Mouse (Mus musculus): ENCODE measurements around the gene OR5BS1P.
"Not testable (repeated sequence)": the region's sequence is repeated elsewhere in the genome, so short reads cannot be mapped to it uniquely, and the experiment has no call there.

OR5BS1P gene

DNA sequence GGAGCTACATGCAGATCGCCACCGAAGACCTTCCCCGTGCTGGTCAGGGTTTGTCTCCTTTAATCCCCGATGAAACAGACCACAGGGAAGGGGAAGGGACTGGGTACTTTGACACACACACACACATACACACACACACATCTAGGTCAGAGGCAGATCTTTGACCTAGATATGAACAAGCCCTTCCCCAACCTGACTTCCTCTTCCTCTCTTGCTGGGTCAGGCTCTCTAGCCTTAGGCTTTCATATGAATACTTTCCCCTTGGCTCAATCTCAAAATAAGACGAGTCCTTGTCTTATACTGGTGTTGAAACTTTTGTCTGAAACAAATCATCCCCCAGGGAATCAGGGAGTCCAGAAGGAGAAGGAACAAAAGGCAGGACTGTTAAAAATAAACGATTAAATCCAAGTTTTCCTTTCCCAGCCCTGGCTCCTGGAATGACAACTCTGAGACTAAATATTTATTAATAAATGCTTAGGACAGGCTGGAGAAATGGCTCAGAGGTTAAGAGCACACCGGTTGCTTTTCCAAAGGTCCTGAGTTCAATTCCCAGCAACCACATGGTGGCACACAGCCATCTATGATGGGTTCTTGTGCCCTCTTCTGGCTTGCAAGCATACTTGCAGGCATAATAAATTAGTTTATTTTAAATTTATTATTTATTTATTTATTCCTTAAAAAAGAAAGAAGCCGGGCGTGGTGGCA is 36.7 kb downstream of the OR5BS1P start:
- DNase-seq (ENCODE audit: low spot score) = no peak

DNA sequence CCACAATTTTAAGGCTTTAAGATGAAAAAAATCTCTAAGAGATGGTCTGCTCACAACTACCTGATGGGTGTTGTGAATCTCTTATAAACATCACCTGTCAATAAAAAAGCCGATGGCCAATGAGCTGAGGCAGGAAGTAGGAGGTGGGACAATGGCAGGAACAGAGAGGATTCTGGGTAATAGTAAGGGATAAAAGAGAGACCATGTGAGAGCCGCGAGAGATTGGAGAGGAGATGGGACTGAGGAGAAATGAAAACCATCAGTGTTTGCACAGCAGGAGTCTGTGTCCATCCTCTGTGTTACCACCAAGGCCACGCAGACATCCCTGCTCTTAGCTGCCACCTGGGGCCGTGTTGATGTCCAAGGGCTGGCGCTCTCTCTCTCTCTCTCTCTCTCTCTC is 37.6 kb downstream of the OR5BS1P start:
- no peak for DNase-seq (ENCODE audit: low spot score)

DNA sequence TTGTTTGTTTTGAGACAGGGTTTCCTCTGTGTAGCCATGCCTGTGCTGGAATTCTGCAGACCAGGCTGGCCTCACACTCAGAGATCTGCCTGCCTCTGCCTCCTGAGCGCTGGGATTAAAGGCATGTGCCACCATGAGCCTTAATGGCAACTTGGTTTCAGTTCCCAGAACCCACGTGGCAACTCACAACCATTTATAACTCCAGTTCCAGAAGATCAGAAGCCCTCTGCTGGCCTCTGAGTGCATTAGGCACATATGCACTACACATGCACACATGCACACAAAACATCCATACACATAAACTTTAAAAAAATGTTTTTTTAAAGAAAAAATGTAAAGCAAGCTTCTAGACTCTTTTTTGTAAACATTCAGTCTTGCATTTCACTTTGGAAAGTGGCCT is 39.7 kb downstream of the OR5BS1P start:
- no peak for DNase-seq (ENCODE audit: low spot score)

DNA sequence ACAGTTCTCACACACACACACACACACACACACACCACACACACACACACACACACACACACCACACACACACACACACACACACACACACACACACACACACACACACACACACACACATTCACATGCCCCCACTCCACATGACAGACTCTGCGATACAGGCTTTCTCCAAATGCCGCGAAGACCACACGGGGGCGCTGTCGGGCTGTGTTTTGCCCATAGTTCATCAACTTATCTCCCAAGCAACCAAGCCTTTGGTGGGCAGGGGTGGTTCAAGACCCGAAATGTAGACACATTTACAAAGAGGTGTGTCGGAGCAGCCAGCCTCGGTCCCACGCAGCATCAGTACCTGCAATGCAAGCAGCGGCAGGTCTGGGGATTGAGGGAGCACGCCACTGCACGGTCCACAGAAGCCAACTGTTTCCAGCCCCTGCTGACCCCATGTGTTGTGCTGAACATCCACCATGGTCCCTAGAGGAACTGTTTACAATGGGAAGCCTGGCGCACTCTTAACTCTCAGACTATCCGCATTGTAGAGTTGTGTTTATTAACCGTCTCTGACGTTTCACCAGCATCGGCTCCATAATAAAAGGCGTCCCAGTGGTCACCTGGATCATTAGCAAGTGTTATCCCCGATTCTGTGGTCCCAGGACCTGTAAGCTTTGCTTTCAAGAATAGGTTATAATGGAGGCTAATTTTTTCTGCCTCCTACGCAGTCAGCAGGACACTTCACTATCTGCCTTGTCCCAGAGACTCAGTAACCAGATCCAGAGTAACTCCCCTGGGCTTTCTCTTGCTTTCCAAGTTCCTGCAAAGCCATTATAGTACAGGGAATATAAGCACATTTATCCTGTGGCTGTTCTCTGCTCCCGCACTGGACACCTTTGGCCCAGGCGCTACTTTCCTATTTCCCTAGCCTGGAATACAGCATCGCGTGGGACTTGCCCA is 41.0 kb downstream of the OR5BS1P start:
- no peak for DNase-seq (ENCODE audit: low spot score)

DNA sequence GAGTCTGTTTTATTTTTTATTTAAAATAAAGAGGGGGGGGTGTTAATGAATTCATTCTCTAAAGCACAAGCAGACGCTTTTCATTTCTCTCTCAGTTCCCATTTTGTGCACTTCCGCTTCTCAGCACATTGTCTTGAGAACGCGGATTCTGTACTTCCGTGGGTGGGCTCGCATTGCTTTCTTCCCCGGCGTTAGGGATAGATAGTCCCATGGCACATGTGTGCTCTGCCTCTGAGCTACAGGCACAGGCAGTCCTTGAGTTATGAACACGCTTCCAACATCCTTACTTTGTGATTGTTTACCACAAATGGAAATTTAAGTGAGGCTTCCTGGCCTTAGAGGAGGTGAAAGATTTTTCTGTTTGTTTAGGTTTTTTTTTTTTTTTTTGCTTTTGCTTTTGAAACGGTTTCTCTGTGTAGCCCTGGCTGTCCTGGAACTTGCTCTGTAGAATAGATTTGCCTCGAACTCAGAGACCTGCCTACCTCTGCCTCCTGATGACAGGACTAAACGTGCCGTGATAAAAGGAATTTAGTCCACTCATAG is 41.8 kb downstream of the OR5BS1P start:
- no peak for DNase-seq (ENCODE audit: low spot score)

DNA sequence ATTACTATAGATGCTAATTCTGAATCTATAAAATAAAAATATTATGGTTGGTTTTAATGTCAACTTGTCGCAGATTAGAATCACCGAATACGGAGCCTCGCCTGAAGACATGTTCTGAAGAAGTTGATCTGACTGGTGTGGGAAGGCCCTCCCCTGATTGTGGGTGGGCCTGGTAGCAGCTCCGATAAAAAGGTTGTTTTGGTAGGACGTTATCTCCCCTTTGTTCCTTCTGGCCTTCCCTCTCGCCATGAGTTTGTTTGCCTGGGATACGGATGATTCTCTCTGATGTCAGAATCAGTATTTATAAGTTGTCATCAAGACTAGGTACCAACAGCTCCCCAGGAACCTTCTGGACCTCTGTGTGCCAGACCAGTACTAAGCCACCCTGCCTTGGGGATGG is 42.5 kb downstream of the OR5BS1P start:
- DNase-seq (ENCODE audit: low spot score) = no peak

DNA sequence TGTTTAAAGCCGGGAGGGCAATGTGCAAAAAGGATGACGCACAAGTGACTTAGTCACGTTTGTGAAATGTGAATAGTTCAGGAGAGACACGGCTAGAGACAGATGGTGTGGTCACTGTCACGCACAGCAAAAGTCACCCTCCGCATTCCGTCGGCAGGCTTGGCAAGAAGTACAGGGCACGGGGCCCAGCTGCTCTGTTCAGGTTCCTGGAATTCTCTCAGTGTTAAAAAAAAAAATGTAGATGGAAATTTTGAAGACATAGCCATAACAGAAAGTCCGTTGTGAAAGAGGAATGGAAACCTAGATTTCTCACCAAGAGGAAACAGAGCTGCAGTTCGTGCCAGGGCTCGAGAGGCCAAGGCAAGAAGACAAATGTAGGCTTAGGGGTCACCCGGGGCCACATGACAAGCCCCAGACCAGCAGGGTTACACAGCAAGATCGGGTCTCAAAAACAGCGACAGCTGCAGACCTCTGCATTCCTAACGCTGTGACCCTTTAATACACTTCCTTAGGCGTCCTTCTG is 43.2 kb downstream of the OR5BS1P start:
- DNase-seq (ENCODE audit: low spot score) = no peak

DNA sequence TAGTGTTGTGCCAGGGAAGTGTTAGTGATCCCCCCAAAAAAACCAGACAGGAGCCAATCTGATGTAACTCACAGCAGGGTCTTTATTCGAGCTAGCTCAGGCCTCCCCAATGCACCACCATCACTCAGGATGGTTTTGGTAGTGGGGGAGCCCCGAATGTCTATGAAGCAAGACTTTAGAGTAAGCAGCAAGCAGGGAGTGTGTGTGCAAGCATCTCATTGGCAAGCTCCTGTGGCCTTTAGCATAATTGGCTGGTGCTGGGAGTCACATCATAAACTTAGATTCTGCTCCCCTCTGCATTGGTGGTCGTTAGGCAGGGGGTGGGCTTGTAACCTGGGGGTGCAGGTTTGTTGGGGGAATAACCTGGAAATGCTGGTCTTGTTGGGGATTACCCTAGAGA is 44.0 kb downstream of the OR5BS1P start:
- not testable (repeated sequence) for DNase-seq (ENCODE audit: low spot score)

DNA sequence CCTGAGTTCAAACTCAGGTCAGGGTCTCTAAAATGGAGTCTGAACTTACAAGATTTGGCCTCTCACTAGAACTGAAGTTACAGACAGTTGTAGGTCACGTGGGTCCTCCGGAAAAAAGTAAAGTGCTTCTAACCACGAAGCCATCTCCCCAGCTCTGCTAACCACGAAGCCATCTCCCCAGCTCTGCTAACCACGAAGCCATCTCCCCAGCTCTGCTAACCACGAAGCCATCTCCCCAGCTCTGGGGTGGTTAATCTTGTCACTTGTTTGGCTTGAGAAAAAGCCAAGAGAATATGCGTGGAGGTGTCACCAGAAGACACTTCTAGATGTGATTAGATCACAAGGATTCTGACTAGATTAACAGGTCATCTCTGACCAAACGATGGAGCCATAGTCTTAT is 44.5 kb downstream of the OR5BS1P start:
- no peak for DNase-seq (ENCODE audit: low spot score)

DNA sequence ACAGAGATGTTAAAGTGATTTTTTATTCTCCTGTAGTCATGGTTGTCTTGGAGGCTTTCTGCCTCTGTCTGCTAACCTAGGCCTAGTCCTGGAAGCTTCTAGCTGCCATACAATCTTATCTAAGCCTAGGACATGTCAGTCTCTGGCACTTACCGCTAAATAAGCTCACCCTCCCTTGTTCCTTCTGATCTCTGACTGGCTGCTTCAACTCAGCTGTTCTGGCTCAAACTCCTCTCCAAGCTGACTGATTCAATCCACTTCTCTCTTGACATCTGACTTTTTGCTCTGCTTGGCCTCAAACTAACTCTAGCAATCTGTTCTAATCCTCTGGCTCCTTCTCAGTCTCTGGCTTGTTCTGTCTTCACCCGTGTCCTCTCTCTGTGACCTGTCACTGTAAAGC is 45.1 kb downstream of the OR5BS1P start:
- DNase-seq (ENCODE audit: low spot score) = not testable (repeated sequence)

DNA sequence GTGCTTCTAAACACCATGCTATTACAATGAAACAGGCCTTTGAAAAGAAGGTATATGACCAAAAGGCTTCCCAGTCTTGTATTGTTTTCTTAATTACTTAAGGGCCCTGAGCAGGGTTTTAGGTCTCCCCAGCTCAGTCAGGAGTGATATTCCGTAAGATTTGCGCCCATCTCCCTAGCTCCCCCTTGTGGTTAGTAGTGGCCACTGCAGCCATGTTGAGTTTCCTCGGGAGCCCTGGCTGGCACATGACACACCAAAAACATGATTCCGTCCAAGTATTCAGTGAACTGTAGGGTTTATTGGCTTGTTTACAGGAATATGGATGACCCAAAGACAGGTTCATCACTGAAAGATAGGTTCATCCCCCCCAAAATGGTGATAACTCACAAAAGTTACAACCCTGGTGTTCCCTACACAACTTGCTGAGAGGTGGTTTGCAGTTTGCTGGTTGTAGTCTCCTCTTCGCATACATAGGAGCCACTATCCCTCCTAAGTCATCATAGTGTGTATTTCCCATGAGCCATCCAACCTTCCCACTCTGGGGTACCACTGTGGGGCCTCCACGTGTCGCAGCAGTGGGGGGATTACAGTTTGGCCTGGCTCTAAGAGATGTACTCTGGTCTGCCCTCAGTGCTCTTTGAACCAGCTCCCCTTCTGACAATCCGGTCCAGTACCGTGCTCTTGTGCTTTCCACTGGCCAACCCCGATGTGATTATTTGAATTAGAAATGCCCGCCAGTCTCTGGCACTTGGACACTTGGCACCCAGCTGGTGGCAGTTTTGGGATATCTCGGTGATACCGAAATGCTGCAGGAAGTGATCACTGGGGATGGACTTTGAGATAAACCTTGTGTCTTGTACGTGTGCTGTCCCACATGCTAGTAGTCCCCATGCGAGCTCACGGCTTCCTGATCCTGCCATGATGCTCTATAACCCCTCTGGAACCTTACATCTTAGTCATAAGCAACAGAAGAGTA is 48.0 kb downstream of the OR5BS1P start:
- DNase-seq (ENCODE audit: low spot score) = no peak

DNA sequence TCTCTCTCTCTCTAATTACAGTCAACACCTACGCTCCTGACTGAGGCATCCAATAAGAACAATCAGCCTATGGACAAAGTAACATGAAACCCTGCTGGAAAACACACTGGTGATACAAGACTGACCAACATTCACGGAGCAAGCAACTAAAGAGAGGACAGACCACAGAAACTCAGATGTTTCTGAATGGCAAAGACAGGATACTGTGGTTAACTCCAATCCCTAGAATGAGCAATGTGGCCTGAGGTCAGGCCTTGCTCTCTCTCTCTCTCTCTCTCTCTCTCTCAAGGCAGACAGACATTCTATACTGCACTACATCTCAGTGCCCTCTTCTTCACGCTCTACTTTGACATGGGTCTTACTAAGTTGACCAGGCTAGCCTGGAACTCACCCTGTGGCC is 51.5 kb downstream of the OR5BS1P start:
- DNase-seq (ENCODE audit: low spot score) = no peak

DNA sequence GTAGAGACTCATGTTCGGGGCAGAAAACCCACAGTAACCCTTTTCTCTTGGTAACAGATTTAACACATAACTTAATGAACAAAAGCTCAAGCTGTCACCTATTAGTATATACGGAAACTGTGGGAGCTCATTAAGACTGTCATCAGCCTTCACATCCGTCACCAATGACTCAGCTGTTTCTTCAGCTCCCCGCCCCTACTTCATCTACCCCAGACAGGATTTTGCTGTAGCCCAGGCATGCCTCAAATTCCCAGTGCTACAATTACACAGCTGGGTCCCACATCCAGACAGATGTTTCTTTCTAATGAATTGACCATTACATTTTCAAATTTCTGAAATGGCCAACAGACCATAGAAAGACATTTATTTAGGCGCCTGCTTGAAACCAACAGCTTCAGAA is 56.4 kb downstream of the OR5BS1P start:
- no peak for DNase-seq (ENCODE audit: low spot score)

DNA sequence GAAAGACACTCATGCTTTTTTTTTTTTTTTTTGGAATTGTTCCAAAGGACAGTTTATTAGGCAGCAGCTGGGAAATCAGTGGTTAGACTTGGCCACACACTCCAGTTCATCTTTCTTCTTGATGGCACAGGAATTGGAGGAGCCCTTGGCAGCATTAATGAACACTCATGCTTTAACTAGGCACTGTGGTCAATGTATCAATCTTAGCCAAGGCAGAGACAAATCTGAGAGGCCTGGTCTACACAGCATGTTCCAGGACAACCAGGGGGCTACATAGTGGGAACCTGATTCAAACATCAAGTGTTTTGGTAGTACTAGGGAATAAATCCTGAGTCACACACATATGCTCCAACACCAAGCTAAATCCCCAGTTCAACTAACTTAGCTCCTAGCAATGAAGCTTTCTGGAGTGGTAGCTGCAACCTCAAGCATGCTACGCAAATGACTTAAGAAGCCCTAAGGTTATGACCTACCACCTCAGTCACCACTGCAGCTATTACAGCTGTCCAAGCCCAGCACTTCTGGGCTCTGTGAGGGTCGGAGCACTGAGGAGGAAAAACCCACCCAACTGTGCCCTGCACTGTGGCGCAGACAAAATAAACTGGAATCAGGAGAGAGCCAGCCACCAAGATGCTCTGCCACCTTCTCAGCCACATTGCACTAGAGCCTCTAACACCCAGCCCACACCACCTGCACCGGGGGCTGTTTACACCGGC is 57.5 kb downstream of the OR5BS1P start:
- DNase-seq (ENCODE audit: low spot score) = no peak

DNA sequence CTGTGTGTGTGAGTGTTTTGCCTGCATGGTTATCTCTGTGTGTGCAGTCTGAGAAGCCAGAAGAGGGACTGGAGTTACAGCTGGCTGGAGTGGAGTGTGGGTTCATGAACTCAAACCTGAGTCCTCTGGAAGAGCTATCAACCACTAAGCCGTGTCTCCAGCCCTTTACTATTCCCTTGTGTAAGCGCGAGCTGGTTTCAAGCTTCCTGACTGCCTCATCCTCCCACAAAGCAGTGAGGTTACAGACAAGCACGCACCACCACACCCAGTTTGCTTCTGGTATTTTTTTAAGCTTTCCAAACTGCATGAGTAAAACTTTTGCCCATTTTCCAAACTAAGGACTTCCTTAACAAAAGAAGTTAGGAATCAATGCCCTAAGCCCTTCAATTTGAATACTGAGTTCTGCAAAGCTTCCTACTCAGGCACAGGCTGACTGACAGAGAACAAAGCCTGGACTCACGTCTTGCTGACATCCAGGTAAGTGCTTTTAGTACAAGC is 58.4 kb downstream of the OR5BS1P start:
- no peak for DNase-seq (ENCODE audit: low spot score)
